Mouse (Mus musculus): ENCODE measurements at regions not wholly inside any gene's neighbourhood (a gene's known extent, or its start where the extent isn't known, plus 50 kb on each side); places are given as distances from the start of the nearest gene placed in this dataset.
"Not testable (repeated sequence)": the region's sequence is repeated elsewhere in the genome, so short reads cannot be mapped to it uniquely, and the experiment has no call there.

DNA sequence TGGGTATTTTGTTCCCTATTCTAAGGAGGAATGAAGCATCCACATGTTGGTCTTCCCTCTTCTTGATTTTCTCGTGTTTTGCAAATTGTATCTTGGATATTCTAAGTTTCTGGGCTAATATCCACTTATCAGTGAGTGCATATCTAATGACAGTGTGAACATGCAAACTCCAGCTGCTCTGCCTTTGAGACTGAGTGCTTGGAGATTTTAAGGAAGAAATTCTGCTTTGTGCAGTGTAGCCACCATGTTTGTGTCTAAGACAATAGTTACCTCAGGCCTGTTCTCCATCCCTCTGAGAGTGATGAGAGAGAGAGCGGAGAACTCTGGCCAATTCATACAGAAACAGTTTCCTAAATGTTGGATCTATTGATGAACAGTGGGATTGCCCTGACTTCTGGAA, 514.1 kb upstream of the Mms22l start:
- not testable (repeated sequence) for H3K9me3 ChIP-seq; H3K27me3 ChIP-seq; H3K4me2 ChIP-seq (replicated peaks); H3K36me3 ChIP-seq; H3K4me3 ChIP-seq; H3K9ac ChIP-seq (replicated peaks); ATAC-seq (replicated peaks)
- 81% methylated on average over 2 of the region's 2 CpGs for WGBS
- H3K4me1 ChIP-seq, result peaks cover 14% of the 10 kb centered on the region
- peak overlapping the region; percentile 91 for H3K27ac ChIP-seq (replicated peaks)

DNA sequence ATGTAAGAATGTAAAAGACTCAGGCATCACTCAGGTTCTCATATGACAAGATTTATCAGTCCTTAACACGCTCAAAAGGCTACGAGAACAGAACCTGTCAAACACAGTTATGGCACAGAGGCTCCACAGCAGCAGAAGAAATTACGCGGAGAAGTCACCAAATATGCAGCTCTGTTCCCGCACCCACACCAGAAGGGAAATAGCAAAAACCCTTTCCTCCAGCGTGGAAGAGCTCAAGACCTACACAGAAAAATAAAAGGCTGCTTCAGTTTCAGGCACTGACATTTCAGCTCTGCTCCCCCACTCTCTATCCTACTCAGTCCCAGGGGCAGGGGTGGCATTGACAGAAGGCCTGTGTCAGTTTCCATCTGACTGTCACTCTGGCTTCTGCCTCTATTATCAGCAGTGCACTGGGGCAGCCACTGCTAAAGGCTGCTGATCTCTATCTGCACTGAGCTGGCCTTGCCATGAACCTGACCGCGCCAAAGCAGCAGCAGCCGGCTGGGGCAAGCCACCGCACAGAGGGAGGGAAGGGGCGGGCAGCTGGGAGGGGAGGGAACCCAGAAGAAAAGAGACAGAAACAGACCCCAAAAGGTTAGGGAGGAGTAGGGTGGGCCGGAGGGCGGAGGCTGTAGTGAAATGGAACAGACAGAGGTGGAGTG, 513.3 kb upstream of the Mms22l start:
- peaks cover 14% of the 10 kb centered on the region for H3K4me1 ChIP-seq
- H3K9me3 ChIP-seq, result no peaks in the 10 kb centered on the region
- H3K36me3 ChIP-seq, result no peaks in the 10 kb centered on the region
- ATAC-seq (replicated peaks), result peak; percentile 96
- no peaks in the 10 kb centered on the region for H3K27me3 ChIP-seq
- H3K4me3 ChIP-seq, result peak overlapping the region; percentile 21
- peak overlapping the region; percentile 31 for H3K9ac ChIP-seq (replicated peaks)
- WGBS, result 22% methylated on average over 13 of the region's 13 CpGs
- H3K27ac ChIP-seq (replicated peaks), result peak overlapping the region; percentile 91
- H3K4me2 ChIP-seq (replicated peaks), result peak overlapping the region; percentile 46

DNA sequence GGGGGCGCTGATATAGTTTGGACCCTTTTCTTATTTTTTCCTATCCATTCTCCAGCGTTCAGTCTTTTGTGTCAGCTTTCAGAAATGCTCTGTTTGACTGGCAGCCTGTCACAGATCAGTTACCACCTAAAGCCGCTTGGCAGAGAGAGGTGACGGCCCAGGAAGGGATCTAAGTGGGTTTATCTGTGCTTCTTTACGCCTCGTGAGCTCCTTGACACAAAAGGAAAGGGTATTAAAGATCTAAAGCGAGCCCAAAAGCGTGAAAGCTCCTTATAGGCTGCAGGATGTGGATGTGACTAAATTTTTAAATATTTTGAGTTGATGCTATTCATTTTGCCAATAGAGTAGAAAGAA, 512.8 kb upstream of the Mms22l start:
- no peaks in the 10 kb centered on the region for H3K36me3 ChIP-seq
- H3K4me3 ChIP-seq, result peak overlapping the region; percentile 21
- peak overlapping the region; percentile 46 for H3K4me2 ChIP-seq (replicated peaks)
- H3K4me1 ChIP-seq, result peaks cover 14% of the 10 kb centered on the region
- peak; percentile 88 for ATAC-seq (replicated peaks)
- H3K9ac ChIP-seq (replicated peaks), result 0 out of 2 replicates have a peak overlapping the region, but pooled peaks have one; percentile 31
- peak overlapping the region; percentile 91 for H3K27ac ChIP-seq (replicated peaks)
- H3K9me3 ChIP-seq, result no peaks in the 10 kb centered on the region
- H3K27me3 ChIP-seq, result no peaks in the 10 kb centered on the region
- 3% methylated on average over 8 of the region's 8 CpGs for WGBS

DNA sequence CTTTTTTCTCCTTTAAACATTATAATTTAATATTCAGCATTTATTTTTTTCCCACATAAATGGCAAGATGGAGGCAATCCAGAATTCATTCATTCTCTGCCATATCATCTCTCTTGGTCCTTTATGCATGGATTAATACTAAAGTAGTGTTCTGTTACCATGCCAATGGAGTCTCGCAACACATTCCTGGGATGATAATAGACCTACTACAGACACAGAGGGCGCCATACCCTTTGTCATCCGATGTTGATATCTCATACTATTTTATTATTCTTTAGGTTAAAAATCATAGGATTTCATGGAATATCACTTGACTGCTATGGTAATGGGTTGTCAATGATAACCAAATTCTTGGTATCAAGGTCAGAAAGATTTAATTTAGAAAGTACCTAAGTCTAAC, 512.2 kb upstream of the Mms22l start:
- H3K4me2 ChIP-seq (replicated peaks), result no peak overlapping the region
- H3K9ac ChIP-seq (replicated peaks), result no peak overlapping the region
- peak overlapping the region; percentile 65 for H3K27ac ChIP-seq (replicated peaks)
- H3K27me3 ChIP-seq, result no peaks in the 10 kb centered on the region
- H3K4me3 ChIP-seq, result no peak overlapping the region
- WGBS, result 54% methylated on average over 3 of the region's 3 CpGs
- no peak for ATAC-seq (replicated peaks)
- no peaks in the 10 kb centered on the region for H3K36me3 ChIP-seq
- H3K4me1 ChIP-seq, result peaks cover 14% of the 10 kb centered on the region
- H3K9me3 ChIP-seq, result no peaks in the 10 kb centered on the region

DNA sequence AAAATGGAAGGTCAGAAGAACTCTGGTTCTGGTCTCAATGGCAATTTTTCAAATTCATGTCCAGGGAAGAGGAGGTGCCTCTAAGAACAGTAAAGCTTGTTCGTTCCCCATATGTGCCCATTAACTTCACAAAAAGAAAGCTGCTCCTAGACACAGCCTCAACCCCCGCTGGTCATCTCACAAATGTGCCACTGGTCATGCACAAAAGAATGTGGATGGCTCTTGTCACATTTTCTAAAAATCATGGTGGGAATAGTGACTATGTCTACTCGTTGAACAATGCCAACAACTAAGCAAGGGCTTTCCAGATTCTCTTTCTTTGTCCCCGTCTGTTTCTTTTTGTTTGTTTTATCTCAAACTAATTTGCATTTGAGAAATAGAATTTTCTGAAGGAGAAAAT, 510.3 kb upstream of the Mms22l start:
- Histone ChIP-seq H3K4me1 (peaks cover 14% of the 10 kb centered on the region), H3K36me3 (no peaks in the 10 kb centered on the region), H3K4me3 (no peak overlapping the region), H3K27me3 (no peaks in the 10 kb centered on the region), H3K4me2 (replicated peaks) (no peak overlapping the region), H3K9me3 (no peaks in the 10 kb centered on the region), H3K27ac (replicated peaks) (peak overlapping the region; percentile 23; the same call in 1 of the 2 replicates), H3K9ac (replicated peaks) (no peak overlapping the region)
- whole genome bisulfite sequencing, result 23% methylated on average over 4 of the region's 4 CpGs
- no peak for ATAC-seq (replicated peaks)

DNA sequence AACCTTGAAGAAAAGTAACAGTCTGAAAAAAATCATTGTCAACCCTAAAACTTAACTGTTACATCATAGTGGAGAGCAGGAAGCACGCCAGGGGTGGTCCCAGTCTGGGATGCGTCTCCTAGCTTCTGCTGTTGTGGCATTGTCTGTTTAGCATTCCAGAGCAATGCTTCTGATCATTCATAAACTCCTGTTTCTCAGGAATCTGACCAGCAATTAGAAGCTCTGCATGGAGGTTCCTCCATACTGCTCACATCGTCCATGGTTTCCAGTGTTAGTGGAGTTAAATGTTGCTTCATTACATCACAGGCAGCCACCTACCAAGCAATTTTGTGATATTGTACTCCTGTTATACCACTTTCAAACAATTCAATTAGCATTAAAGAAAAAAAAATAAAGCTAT, 502.4 kb upstream of the Mms22l start:
- no peaks in the 10 kb centered on the region for H3K27me3 ChIP-seq
- H3K4me2 ChIP-seq (replicated peaks), result no peak overlapping the region
- WGBS, result 20% methylated on average over 3 of the region's 3 CpGs
- peaks cover 10% of the 10 kb centered on the region for H3K4me1 ChIP-seq
- H3K27ac ChIP-seq (replicated peaks), result 0 out of 2 replicates have a peak overlapping the region, but pooled peaks have one; percentile 14
- no peaks in the 10 kb centered on the region for H3K9me3 ChIP-seq
- no peaks in the 10 kb centered on the region for H3K36me3 ChIP-seq
- peak; percentile 57; the same call in 1 of the 2 replicates for ATAC-seq (replicated peaks)
- H3K9ac ChIP-seq (replicated peaks), result no peak overlapping the region
- H3K4me3 ChIP-seq, result no peak overlapping the region

DNA sequence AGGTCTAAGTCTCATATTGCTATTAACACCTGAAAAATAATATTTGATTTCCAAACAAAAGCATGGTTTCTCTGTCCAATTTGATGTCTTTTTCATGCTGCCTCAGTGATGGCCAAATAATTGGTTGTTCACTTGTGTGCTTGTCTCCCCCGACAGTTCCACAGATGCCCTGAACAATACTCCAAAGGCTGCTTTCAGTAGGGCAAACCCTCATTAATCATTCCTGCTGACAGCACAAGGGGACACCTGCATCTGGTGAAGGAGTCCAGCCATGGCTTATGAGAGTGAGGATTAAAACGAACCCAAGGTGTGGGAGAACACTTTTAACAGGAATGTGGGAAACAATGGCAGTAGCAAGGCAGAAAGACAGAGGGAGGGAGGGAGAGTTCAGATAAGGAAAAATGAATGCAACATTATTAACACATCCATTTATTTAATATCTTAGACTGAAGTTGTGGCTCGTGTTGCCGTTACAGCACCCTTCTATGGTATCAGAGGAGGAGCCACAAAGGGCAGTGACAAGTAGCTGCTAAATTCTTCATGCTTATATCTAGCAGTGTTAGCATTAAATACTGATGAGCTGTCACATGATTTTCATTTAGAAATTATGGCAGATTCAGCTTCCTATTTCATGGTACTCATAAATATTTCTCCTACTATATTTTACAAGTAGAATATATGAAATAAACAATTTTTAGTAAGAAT, 501.8 kb upstream of the Mms22l start:
- Histone ChIP-seq H3K9ac (replicated peaks) (no peak overlapping the region), H3K4me1 (peaks cover 10% of the 10 kb centered on the region), H3K27ac (replicated peaks) (0 out of 2 replicates have a peak overlapping the region, but pooled peaks have one; percentile 14), H3K27me3 (no peaks in the 10 kb centered on the region), H3K36me3 (no peaks in the 10 kb centered on the region), H3K9me3 (no peaks in the 10 kb centered on the region), H3K4me2 (replicated peaks) (no peak overlapping the region), H3K4me3 (no peak overlapping the region)
- WGBS, result 3% methylated on average over 4 of the region's 4 CpGs
- peak; percentile 86 for ATAC-seq (replicated peaks)

DNA sequence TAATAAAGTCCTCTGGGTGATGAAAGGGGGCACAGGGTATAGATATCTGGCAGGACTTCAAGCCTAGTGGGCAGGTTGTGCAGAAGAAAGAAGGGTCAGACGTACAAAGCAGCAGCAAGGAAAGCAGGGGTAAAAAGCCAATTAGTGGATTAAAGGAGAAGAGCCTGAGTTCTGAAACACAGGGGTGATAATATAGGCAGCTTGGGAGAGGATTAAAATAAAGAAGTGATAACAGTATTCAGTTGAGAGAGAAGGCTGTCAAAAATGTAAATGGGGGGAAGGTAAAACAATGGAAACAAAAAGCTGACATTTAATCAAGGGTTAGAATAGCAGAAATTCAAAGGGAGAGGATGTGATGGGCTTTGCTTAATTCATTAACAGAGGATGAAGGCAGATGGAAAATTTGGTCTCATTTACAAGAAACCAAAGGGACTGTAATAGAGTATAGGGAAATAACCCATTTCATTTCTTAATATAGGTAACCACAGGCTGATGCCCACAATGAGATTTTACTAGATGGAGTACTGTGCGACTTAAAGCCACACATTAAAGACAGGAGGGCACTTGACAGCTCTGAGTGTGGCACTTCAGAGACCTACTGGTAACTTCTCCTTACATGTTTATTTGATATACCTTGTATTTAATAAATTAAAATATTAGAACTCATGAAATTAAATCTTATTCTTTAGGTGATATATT, 489.8 kb upstream of the Mms22l start:
- ATAC-seq (replicated peaks), result peak; percentile 67
- H3K4me1 ChIP-seq, result peaks cover 6% of the 10 kb centered on the region
- H3K4me2 ChIP-seq (replicated peaks), result no peak overlapping the region
- no peaks in the 10 kb centered on the region for H3K27me3 ChIP-seq
- H3K36me3 ChIP-seq, result no peaks in the 10 kb centered on the region
- peak overlapping the region; percentile 40; the same call in 1 of the 2 replicates for H3K27ac ChIP-seq (replicated peaks)
- H3K9me3 ChIP-seq, result no peaks in the 10 kb centered on the region
- H3K9ac ChIP-seq (replicated peaks), result no peak overlapping the region
- no peak overlapping the region for H3K4me3 ChIP-seq
- WGBS, result 5% methylated on average over 2 of the region's 2 CpGs

DNA sequence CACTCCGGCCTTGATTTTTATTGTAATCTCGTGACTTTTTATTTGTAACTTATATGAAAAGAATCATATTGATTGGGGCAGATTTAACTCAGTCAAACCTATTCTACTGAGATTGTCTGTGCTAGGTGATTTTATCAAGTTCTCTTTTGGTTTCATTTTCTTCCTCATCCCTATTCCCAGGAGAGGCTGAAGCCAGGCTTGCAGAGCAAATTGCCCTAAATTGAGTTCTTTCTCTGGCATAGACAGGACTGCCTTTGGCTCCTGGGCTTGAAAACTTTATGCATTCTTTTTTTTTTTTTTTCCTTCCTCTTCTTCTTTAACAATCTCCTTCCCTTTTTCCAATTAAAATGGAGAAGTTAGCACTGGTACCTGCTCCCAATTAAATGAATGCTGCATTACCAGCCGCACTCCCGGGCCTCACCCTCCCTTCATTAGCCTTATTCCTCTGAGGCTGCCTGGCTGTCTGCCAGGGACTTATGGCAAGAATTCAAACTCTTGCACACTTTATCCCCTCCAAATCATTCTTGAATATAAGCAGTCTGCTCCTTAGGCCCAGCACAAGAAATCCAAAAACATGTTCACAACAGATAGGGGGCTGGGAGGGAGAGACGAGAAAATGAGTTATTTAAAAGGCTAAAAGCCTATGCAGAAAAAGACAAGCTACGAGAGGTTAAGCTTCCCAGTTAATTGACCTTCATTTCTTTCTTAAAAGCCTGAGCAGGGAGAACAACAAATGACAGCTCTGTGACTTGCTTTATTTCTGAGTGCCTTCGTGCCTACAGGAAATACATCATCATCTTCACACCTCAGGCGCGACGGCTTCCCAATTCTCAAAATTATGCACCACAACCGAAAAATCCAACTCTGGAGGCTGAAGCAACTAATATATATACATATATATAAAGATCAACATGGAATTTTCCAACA, 476.8 kb upstream of the Mms22l start:
- Histone ChIP-seq H3K36me3 (no peaks in the 10 kb centered on the region), H3K4me2 (replicated peaks) (peak overlapping the region; percentile 5), H3K4me3 (no peak overlapping the region), H3K9ac (replicated peaks) (no peak overlapping the region), H3K9me3 (no peaks in the 10 kb centered on the region), H3K27me3 (no peaks in the 10 kb centered on the region), H3K27ac (replicated peaks) (peak overlapping the region; percentile 81), H3K4me1 (peaks cover 14% of the 10 kb centered on the region)
- peak; percentile 93 for ATAC-seq (replicated peaks)
- WGBS, result 20% methylated on average over 11 of the region's 11 CpGs
